Mouse (Mus musculus): ENCODE measurements around the gene Dusp2. TPM values are rescaled to one million over a fixed set of nuclear protein-coding genes. Genes with fewer than 3 reads are reported as not detected.
A peak's percentile ranks its signal among the peaks of the same experiment; 100 is the strongest.

Dusp2 gene
- polyA plus RNA-seq, 1 experiment, result 1.6 TPM

GRCm38 (mm10) chr2:127304609-127305210, 31.2 kb upstream of the Dusp2 start:
- TF ChIP-seq POLR2A (IDR thresholded peaks at IDR 0.05; ENCODE audit: borderline replicate concordance, insufficient read depth, low read length) (no peak), CTCF (IDR thresholded peaks at IDR 0.05; ENCODE audit: borderline replicate concordance, insufficient read depth, low read depth, low read length) (no peak)
- Histone ChIP-seq H3K4me1 (ENCODE audit: control insufficient read depth, insufficient read depth, low read length) (no peaks in the 10 kb centered on the region), H3K27me3 (ENCODE audit: control insufficient read depth, insufficient read depth, low read length) (no peaks in the 10 kb centered on the region), H3K4me3 (replicated peaks; ENCODE audit: insufficient read depth, low read depth, low read length) (no peak overlapping the region), H3K27ac (ENCODE audit: insufficient read depth, low read length) (no peak overlapping the region)
- DNase-seq, result no peak
- WGBS, result 77% methylated on average over 3 of the region's 3 CpGs

DNA sequence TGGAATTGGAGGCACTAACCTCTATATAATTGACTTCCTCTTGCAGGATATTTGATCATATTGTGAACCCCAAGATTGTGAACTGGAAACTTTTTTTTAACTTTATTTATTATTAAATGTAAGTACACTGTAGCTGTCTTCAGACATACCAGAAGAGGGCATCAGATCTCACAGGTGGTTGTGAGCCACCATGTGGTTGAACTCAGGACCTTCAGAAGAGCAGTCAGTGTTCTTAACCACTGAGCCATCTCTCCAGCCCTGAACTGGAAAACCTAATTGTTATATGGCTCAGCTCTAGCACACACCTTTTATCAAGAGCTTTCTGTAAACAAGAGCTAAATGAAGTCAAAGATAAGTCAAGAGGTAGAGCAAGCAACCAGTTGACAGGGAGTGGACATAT, 29.8 kb upstream of the Dusp2 start:
- TF ChIP-seq CTCF (IDR thresholded peaks at IDR 0.05; ENCODE audit: borderline replicate concordance, insufficient read depth, low read depth, low read length) (no peak), POLR2A (IDR thresholded peaks at IDR 0.05; ENCODE audit: borderline replicate concordance, insufficient read depth, low read length) (no peak)
- Histone ChIP-seq H3K27me3 (ENCODE audit: control insufficient read depth, insufficient read depth, low read length) (no peaks in the 10 kb centered on the region), H3K4me1 (ENCODE audit: control insufficient read depth, insufficient read depth, low read length) (no peaks in the 10 kb centered on the region), H3K27ac (ENCODE audit: insufficient read depth, low read length) (no peak overlapping the region), H3K4me3 (replicated peaks; ENCODE audit: insufficient read depth, low read depth, low read length) (no peak overlapping the region)
- no peak for DNase-seq

DNA sequence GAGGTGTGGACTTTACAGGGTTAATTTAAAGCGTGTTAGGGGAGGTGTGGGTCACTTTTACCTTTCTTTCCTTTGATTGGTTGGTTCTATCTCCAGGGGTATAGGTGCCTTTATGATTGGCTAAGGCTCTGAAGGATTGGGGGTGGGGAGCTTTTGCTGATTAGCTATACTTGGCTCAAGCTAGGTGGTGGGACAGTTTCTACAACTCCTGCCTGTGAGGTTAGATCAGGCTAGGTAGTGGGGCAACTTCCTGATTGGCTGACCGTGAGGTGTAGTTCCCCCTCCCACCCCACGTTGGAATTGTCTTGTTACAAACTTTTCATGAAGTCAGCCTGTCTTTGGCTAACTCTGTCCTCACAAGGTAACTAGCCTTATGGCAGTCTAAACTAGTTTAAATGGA, 28.8 kb upstream of the Dusp2 start:
- TF ChIP-seq CTCF (IDR thresholded peaks at IDR 0.05; ENCODE audit: borderline replicate concordance, insufficient read depth, low read depth, low read length) (no peak), POLR2A (IDR thresholded peaks at IDR 0.05; ENCODE audit: borderline replicate concordance, insufficient read depth, low read length) (no peak)
- H3K4me3 ChIP-seq (replicated peaks; ENCODE audit: insufficient read depth, low read depth, low read length), result no peak overlapping the region
- WGBS, result 46% methylated on average over 3 of the region's 3 CpGs
- H3K27ac ChIP-seq (ENCODE audit: insufficient read depth, low read length), result no peak overlapping the region
- no peaks in the 10 kb centered on the region for H3K4me1 ChIP-seq (ENCODE audit: control insufficient read depth, insufficient read depth, low read length)
- H3K27me3 ChIP-seq (ENCODE audit: control insufficient read depth, insufficient read depth, low read length), result no peaks in the 10 kb centered on the region
- no peak for DNase-seq

GRCm38 (mm10) chr2:127308660-127309059, 27.3 kb upstream of the Dusp2 start:
- 87% methylated on average over 2 of the region's 2 CpGs for WGBS
- Histone ChIP-seq H3K27me3 (ENCODE audit: control insufficient read depth, insufficient read depth, low read length) (no peaks in the 10 kb centered on the region), H3K27ac (ENCODE audit: insufficient read depth, low read length) (no peak overlapping the region), H3K4me3 (replicated peaks; ENCODE audit: insufficient read depth, low read depth, low read length) (no peak overlapping the region), H3K4me1 (ENCODE audit: control insufficient read depth, insufficient read depth, low read length) (no peaks in the 10 kb centered on the region)
- TF ChIP-seq CTCF (IDR thresholded peaks at IDR 0.05; ENCODE audit: borderline replicate concordance, insufficient read depth, low read depth, low read length), result peak; percentile 20; the same call in 1 of the 2 replicates
- no peak for TF ChIP-seq POLR2A (IDR thresholded peaks at IDR 0.05; ENCODE audit: borderline replicate concordance, insufficient read depth, low read length)
- no peak for DNase-seq

- H3K4me3 ChIP-seq (replicated peaks; ENCODE audit: insufficient read depth, low read depth, low read length), result no peak overlapping the region
- H3K27ac ChIP-seq (ENCODE audit: insufficient read depth, low read length), result no peak overlapping the region
- no peak for DNase-seq
- TF ChIP-seq POLR2A (IDR thresholded peaks at IDR 0.05; ENCODE audit: borderline replicate concordance, insufficient read depth, low read length) (no peak), CTCF (IDR thresholded peaks at IDR 0.05; ENCODE audit: borderline replicate concordance, insufficient read depth, low read depth, low read length) (no peak)
- no peaks in the 10 kb centered on the region for H3K27me3 ChIP-seq (ENCODE audit: control insufficient read depth, insufficient read depth, low read length)
- WGBS, result 62% methylated on average over 2 of the region's 2 CpGs
- H3K4me1 ChIP-seq (ENCODE audit: control insufficient read depth, insufficient read depth, low read length), result no peaks in the 10 kb centered on the region
These were observed 25.7 kb upstream of the Dusp2 start for GRCm38 (mm10) chr2:127310246-127310645.

DNA sequence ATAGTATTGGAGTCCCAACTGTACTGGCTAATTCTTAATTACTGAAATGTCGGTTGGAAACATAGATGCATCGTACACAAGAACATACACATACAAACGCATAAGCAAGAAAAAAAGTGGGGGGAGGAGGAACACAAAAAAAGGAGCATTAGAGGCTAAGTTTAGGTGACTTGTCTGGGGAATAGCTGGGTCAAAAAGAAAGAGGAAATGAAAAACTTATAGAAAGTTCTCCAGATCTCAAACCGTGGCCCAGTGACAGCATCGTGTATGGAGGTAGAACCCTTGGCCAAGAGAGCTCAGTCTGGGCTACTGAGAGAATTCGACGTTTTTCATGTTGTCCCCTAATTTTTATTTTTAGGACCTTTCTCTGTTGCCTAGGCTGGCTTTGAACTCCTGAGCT, 25.3 kb upstream of the Dusp2 start:
- no peak overlapping the region for H3K4me3 ChIP-seq (replicated peaks; ENCODE audit: insufficient read depth, low read depth, low read length)
- H3K27ac ChIP-seq (ENCODE audit: insufficient read depth, low read length), result no peak overlapping the region
- H3K4me1 ChIP-seq (ENCODE audit: control insufficient read depth, insufficient read depth, low read length), result no peaks in the 10 kb centered on the region
- WGBS, result 88% methylated on average over 7 of the region's 7 CpGs
- no peaks in the 10 kb centered on the region for H3K27me3 ChIP-seq (ENCODE audit: control insufficient read depth, insufficient read depth, low read length)
- no peak for DNase-seq
- TF ChIP-seq POLR2A (IDR thresholded peaks at IDR 0.05; ENCODE audit: borderline replicate concordance, insufficient read depth, low read length), result no peak

DNA sequence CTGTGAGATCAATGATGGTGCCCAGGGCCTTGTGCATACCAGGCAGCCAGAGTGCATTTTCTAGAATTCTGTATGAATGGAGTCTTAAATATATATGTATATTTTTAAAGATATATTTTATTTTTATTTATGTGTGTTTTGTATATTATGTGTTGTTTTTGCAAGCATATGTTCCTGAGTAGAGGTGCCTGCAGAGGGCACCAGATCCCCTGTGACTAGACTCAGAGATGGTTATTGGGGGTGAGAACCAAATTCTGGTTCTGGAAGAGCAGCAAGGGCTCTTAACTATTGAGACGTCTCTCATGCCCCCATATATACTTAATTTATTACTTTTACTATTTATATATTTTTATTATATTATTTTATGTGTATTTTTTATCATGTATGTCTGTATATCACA, 24.8 kb upstream of the Dusp2 start:
- 88% methylated on average over 1 of the region's 1 CpGs for WGBS
- no peak overlapping the region for H3K27ac ChIP-seq (ENCODE audit: insufficient read depth, low read length)
- no peak for DNase-seq
- no peaks in the 10 kb centered on the region for H3K4me1 ChIP-seq (ENCODE audit: control insufficient read depth, insufficient read depth, low read length)
- H3K27me3 ChIP-seq (ENCODE audit: control insufficient read depth, insufficient read depth, low read length), result no peaks in the 10 kb centered on the region
- no peak overlapping the region for H3K4me3 ChIP-seq (replicated peaks; ENCODE audit: insufficient read depth, low read depth, low read length)
- TF ChIP-seq CTCF (IDR thresholded peaks at IDR 0.05; ENCODE audit: borderline replicate concordance, insufficient read depth, low read depth, low read length) (no peak), POLR2A (IDR thresholded peaks at IDR 0.05; ENCODE audit: borderline replicate concordance, insufficient read depth, low read length) (no peak)

- no peaks in the 10 kb centered on the region for H3K4me1 ChIP-seq (ENCODE audit: control insufficient read depth, insufficient read depth, low read length)
- no peak overlapping the region for H3K4me3 ChIP-seq (replicated peaks; ENCODE audit: insufficient read depth, low read depth, low read length)
- TF ChIP-seq CTCF (IDR thresholded peaks at IDR 0.05; ENCODE audit: borderline replicate concordance, insufficient read depth, low read depth, low read length), result no peak
- TF ChIP-seq POLR2A (IDR thresholded peaks at IDR 0.05; ENCODE audit: borderline replicate concordance, insufficient read depth, low read length), result no peak
- WGBS, result 95% methylated on average over 4 of the region's 4 CpGs
- DNase-seq, result no peak
- H3K27me3 ChIP-seq (ENCODE audit: control insufficient read depth, insufficient read depth, low read length), result no peaks in the 10 kb centered on the region
- H3K27ac ChIP-seq (ENCODE audit: insufficient read depth, low read length), result no peak overlapping the region
These were observed 23.2 kb upstream of the Dusp2 start for GRCm38 (mm10) chr2:127312801-127313200.
